Mouse (Mus musculus): ENCODE results near the gene B3gnt2.

The B3gnt2 gene

DNA sequence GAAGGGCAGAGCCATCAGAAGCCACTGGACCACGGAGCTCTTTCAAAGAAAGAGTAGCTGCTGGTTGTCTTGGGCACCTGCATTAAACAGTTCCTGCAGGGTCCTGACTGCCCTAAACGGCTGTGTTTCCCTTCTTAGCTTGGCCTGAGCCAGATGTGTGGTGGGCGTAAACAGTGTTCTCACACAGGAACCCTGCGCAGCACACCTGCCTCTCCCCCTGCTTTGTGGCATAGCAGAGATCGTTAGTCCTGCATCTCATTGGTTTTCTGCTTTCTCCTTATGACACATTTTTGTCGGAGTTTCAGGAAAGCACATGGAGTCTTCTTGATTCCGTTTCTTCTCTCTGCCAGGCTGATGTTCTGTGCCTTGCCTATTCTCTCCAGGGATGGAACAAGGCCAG lies 44.9 kb downstream of the B3gnt2 start:
- DNase-seq (ENCODE audit: low read depth, low spot score): no peak

DNA sequence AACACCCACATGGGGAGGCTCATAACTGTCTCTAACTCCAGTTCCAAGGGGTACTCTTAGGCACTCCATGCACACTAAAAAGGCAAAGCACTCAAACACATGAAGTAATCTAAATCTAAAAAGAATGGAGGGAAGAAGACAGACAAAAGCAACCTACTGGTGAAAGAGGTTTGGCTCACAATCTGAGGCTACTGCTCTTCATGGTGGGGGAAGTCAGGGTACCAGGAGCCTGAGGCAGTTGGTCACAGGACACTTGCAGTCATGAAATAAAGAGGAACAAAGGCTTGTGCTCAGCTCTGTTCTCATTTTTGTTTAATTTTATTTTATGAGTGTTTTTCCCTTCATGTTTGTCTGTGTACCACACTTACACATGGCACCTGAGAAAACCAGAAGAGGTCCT lies 45.6 kb downstream of the B3gnt2 start:
- no peak for DNase-seq (ENCODE audit: low read depth, low spot score)

DNA sequence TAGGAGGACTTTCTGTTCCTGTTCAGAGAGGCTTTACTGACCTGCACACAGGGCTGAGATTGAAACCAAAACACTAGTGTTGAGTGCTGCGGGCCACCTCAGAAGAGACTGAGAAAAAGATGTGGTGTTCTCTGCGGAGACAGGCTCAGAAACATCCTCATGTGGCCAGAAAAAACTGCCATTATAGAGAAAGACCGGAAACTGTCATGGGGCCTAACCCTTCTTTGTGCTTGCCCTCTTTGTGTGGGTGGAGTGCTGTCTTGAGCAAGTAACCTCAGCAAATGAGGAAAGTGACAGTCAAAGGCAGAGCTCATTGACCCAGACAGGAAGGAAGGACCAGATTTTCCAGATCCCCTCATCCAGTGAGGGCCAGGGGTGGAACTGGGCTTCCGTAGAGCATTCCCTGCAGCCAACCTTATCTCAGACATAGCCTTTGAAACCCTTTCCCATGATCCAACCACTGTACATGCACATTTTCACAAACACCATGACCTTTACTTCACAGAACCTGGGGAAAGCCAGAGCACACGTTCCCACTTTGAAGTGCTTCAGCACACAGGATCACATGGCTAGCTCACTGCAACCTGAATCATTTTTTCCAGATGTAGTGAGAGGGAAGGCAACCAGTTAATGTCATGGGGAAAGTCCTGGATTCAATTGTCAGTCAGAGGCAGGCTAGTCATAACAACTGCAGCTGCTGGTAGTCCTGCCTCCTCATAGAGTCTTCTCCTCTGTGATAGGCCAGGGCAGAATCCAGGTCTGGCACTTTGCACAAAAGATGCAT lies 46.6 kb downstream of the B3gnt2 start:
- no peak for DNase-seq (ENCODE audit: low read depth, low spot score)

DNA sequence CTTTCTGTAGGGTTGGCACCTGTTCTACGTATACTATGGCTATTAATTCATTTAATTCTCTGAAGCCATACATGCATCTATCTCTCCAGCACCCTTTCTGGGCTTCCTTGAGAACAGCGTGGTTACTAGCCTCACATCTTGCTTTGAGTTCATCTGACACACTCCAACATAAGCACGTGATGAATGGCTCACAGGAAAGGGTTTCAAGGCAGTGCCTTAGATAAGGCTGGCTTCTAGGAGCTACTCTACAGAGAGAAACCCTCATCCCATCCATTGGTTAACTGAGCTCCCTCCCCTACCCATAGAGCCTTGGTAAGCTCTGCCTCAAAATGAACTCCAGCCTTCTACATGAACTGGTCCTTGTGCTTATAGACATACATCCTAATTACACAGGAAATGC lies 47.3 kb downstream of the B3gnt2 start:
- DNase-seq (ENCODE audit: low read depth, low spot score): no peak

DNA sequence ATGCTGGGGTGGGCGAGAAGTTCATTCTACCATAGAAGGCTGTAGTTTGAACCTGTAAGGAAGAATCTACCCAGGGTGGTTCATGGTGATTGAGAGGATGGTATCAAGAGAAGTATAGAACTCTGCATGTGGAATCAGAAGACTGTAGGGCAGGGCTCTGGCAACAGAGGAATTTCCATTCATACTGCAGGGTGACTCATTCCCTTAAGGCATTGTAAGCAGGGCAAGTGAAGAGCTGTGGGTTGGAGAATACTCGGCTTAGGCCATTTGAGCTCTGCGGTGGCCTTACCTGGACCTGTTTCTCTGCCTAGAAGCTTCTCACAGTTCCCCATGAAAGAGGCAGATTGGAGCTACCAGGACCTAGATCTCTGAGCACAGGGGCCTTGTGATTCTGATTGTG lies 49.3 kb downstream of the B3gnt2 start:
- DNase-seq (ENCODE audit: low read depth, low spot score): no peak

DNA sequence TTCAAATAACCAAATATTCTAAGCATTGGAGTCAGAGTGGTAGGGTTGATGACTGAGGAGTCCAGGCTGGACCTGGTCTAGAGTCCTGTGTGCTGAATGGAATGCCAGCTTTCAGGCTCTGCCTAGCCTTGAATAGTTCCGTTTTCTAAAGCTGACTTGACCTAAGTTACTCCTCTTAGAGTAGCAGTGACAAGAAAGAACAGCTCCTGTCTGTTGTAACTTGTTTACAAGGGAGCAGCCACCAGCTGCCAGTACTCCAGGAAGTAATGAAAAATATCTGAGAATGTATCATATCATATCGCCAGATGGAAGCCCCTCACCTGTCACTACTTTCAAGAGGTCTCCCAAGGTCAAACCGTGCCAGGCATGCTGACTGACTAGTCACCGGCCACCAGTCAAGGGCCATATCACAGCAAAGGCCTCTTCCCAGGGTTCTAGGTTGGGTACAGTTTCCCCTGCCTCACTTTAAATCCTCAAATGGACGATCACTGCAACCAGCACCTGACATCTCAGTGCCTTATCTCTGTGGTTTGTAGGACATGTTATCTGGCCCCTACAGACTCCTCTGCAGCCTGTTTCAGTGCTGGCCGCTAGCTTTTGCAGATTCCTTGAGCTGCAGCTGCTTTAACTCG lies 51.2 kb downstream of the B3gnt2 start:
- no peak for DNase-seq (ENCODE audit: low read depth, low spot score)

DNA sequence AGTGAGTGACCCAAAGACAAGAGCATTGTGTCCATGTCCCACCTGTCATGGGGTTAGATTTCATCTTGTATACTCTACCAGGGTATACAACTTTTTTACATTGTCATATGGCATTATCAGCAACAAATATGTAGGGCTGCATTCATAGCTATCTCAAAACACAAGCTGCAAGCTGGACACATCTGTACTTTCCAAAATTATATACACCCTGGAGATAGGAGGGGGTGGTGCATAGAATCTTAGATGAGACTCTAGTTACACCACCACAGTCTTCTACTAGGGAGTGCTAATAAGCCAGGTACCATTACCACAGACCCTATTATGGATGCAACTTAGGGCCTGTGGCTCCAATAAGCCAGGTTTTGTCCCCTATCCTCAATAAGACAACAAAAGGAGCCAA lies 52.7 kb downstream of the B3gnt2 start:
- DNase-seq (ENCODE audit: low read depth, low spot score): no peak

DNA sequence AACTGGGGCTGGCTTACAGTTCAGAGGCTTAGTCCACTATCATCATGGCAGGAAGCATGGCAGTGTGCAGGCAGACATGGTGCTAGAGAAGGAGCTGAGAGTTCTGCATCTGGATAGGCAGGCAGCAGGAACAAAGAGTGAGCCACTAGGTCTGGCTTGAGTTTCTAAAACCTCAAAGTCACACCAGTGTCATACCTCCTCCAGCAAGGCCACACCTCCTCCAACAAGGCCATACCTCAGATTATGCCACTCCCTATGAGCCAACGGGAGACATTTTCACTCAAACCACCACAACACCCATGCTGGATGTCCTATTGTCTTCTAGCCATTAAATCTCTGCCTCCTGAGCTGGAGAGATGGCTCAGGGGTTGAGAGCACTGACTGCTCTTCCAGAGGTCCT lies 55.6 kb downstream of the B3gnt2 start:
- no peak for DNase-seq (ENCODE audit: low read depth, low spot score)

DNA sequence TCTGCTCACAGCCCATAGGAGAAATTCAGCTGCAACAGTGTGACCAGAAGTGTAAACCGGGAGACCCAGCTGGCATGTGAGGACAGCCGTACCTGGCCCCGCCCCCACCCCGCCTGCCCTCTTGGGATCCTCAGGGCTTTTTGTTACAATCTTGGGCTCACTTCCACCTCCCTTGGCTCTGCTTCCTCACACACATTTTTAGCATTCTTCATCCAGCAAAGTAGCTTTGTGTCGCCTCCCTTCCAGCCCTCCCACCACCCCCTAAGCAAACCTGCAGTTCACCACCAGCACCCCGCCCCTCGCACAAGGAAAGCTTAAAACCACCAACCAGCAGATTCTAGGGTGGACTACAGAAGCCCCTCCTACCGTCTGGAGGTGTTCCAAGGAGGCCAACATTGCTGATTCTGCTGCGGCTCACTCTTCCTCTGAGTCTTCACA lies 60.8 kb downstream of the B3gnt2 start:
- no peak for DNase-seq (ENCODE audit: low read depth, low spot score)

DNA sequence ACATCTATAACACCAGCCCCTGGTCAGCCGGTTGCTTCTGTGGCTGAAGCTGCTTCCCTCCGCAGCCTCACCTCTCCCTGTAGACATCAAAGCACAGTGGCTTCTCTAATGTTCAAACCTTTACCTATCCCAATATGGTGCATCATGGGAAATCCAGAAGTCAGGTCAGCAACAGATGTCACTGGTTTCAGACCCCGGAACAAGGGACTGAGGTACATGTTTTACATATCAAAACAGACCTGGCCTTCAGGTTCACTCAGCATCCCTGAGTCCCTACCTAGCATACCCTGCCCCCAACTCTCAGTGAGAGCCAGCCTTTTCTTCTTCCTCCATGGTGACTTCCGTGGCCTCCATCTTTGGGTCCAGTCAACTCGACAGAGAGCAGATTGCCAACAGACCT lies 61.8 kb downstream of the B3gnt2 start:
- no peak for DNase-seq (ENCODE audit: low read depth, low spot score)

DNA sequence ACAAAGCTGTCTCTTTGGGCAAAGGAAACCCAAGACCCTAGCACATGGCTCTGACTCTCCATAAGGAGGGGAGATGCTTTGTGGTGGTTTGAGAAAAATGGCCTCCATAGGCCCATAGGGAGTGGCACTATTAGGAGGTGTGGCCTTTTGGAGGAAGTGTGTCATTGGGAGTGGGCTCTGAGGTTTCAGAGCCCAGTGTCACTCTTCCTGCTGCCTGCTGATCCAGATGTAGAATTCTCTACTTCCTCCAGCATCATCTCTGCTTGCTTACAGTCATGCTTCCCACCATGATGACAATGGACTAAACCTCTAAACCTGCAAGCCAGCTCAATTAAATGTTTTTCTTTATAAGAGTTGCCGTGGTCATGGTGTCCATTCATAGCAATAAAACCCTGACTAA lies 66.0 kb downstream of the B3gnt2 start:
- DNase-seq (ENCODE audit: low read depth, low spot score): no peak

DNA sequence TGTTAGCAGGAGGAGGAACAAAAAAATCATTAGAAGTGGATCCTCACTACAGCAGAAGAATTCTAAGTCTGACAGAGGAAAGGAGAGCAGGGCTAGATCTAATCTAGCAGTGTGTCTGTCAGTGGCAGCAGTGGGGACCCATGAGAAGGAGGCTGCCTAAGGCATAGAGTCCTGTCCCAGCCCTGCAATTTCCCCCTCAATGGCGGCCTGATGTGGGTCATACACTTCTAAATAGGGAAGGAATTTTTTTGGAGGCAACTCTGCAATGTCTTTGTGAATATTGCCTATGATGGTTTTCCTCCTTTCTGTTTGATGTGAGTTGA lies 66.9 kb downstream of the B3gnt2 start:
- no peak for DNase-seq (ENCODE audit: low read depth, low spot score)

DNA sequence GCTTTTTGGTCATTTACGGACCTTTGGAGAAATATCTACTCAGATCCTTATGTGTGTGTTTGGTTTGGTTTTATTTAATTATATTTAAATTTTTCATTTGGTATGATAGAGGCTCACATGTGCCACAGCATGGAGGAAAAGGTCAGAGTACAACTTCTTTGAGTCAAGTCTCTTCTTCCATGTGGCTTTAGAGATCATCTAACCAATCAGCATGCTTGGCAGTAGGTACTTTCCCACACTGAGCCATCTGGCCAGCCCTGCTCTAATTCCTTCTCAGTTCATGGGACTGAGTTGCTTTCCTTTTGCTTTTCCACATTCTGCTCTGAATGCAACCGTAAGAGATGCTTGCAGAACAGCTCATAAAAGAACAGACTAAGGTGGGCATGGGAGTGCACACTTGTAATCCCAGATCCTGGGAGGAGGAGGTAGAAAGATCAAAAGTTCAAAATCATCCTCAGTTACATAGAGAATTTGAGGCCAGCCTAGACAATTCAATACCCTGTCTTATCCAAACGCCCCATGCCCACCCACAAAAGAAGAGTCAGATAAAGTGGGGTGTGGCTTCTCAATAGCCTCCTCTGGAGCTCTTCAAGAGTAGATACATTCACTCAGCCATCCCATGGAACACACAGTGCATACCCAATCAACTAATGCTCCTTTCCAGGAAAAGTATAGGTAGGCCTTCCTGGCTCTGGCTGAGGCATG lies 67.4 kb downstream of the B3gnt2 start:
- DNase-seq (ENCODE audit: low read depth, low spot score): no peak

DNA sequence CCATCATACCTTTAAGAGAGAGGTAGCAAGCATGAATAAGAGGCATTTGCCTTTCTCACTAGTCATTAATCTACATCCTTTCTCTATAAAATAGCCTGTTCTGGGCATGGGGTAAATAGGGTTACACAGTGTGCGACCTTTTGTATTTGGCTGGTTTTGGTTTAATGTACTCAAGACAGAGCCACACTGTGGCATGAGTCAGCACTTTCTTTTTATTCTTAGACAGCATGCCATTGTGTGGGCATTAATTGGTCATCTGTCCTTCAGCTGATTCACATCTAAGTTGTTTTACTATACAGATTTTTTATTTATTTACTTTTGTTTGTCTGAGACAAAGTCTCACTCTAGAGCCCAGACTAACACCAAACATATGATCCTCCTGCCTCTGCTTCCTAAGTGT lies 68.6 kb downstream of the B3gnt2 start:
- DNase-seq (ENCODE audit: low read depth, low spot score): no peak

DNA sequence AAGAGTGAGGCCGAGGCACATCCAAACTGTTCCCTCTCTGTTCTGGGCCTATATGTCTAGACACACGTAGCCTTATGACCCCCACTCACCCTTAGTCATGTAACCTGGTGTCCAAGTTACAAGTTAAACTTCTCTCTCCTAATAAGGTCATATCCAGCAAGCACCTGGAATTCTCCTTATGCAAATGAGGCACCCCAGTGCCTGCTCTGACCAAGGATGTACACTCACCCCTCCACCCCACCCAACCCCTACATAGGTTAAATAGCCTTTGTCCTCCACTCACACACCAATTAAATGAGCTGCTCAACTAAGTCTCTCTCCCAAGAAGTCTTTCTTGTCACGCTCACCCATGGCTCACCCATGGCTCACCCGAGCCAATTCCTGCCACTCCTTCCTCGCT lies 69.0 kb downstream of the B3gnt2 start:
- no peak for DNase-seq (ENCODE audit: low read depth, low spot score)

DNA sequence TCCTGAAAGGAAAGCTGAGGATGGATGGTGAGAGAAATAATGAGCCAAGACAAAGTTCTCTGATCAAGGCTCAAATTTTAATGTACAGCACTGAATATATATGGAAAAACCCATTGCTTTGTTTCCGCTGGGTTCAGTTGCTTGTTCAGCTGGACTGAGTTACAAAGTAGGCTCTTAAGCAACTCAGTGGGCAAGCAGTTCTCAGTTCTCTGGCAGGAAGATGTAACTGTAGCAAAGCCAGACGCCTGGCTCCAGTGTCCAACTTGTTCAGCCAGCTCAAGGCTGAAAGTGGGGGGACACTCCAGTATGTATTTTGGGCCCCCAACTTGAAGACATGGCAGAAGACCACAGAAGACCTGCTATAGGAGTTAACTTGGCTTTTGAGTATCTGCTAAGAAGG lies 72.9 kb downstream of the B3gnt2 start:
- DNase-seq (ENCODE audit: low read depth, low spot score): no peak

DNA sequence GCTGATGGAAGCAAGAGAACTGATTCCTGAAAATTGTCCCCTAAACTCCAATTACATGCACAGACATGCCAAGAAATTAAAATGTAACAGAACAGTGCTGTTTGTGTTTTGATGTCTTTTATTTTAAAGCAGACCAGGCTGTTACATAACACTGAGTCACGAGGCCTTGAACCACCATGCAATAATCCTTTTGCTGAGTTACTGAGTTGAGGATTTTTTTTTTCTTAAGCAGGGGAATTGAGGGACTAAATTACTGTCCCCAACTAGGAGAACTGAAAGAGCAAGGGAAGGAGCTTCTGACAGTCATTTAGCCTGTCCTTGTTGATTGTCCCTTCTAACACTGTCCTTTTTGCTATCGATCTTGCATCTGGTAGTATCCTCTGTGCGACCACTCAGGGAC lies 76.3 kb downstream of the B3gnt2 start:
- no peak for DNase-seq (ENCODE audit: low read depth, low spot score)

DNA sequence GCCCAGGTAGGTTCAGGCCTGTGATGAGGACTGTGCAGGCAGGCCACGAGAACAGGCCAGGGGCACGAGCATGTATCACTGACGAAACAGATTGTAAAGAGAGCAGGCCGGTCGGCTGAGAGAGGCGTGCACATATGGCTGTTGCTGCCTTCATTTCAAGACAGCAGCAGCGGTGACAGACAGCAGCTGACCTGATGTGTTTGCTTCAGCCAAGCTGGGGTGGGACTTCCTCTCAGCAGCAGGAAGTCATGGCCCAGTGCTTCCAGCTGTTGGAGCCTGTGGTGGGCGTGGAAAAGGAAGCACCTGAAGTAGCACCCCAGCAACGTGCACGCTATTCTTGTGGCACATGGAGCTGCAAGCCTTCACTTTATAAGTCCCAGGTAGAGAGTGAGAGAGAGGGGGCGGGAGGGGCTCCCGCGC lies 78.0 kb downstream of the B3gnt2 start:
- DNase-seq (ENCODE audit: low read depth, low spot score): no peak

DNA sequence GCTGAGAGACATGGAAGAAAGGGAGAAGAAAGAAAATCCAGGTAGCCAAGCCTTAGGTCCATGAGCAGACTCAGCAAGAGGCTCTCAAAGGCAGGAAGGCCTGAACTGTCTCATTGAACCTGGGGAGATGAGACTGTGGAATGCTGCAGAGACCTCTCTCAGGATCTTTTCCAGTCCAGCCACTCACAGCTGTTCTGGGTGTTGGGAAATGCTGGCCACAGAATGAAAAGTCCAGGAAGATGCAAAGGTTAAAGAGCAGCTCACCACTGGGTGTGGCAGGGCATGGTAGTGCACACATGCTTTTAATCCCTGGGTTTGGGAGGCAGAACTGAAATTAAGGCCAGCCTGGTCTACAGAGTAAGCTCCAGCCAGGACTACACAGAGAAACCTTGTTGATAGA lies 79.6 kb downstream of the B3gnt2 start:
- DNase-seq (ENCODE audit: low read depth, low spot score): no peak

DNA sequence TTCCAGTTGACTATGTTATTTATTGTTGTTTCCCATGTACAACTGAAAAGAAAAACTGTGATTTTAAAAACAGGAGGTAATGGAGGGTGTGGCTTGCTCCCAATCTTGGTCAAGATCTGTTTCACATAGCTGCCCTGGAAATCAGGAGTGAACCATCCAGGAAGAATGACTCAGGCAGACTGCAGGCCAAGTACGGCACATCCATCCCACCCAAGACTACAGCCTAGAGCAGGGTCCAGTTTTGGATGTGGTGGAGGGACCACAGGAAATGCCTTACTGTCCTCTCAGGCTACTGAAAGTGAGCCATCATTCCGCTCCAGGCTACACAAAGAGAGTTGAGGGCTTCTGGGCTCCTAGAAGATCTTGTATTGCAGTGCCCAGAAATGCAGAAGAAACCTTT lies 80.0 kb downstream of the B3gnt2 start:
- no peak for DNase-seq (ENCODE audit: low read depth, low spot score)

DNA sequence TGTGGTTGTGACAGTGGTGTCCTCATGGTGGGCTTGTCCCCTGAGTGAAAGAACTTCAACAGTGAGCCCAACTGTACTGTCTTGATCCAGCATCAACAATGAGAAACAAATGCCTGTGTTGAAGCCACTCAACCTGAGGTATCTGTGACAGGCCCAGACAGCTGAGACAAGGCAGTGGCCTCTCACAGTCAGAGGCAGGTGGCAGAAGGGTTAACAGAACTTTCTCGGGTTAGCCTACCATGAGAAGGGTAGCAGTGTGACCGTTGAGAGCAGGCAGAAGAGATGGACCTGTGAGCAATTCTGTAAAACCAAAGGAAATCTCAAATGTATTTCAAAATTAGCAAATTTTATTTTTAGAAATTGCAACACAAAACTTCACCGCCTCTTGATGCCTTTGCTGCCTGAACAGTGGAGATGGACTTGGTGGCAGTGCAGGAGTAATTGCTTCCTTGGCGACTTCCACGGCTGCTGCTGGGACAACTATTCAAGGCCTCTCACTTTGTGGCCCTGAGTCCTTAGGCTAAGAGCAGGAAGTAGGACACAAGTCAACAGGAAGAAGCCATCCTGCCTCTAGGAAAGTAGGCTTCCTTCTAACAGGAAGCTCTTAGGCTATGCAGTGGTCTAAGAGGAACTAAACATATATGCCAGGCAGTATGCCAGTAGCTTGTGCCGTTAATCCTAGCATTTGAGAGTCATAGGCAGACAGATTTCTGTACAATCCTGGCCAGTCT lies 80.8 kb downstream of the B3gnt2 start:
- no peak for DNase-seq (ENCODE audit: low read depth, low spot score)

DNA sequence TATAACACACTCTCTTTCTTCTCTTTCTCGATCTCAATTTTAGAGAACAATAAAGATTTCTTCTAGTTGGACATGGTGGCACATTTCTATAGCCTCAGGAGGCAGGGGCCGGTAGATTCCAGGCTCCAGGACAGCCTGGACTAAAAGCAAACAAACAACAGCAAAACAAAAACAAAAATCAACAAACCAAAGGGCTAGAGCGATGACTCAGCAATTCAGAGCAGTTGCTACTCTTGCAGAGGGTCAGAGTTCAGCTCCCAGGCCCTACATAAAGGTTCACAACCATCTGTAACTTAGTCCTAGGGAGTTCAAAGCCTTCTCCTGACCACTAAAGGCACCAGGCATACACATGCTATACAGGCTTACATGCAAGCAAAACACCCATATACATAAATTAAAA lies 82.2 kb downstream of the B3gnt2 start:
- DNase-seq (ENCODE audit: low read depth, low spot score): no peak
